Mouse (Mus musculus) stomach, embryonic 16.5 days (tissue): Measurements from ENCODE around the gene Aipl1. TPM values are rescaled to one million over a fixed set of nuclear protein-coding genes. Genes with fewer than 3 reads are reported as not detected.

Experiments
- ATAC-seq: fragments of 200-750 bp; cut with Nextera tagmentation; 2 replicates; pipeline ENCODE4 v1.8.0; 2017; ENCODE audit warnings: moderate number of reproducible peaks, moderate TSS enrichment; ENCODE audit not compliant: insufficient read depth, low FRiP score
- H3K27ac ChIP-seq: fragments of 300-500 bp; sonication (generic); 2 replicates; pipeline ENCODE4 v1.5.1; 2014; ENCODE audit warnings: low read length
- H3K27me3 ChIP-seq: fragments of 300-500 bp; sonication (generic); 2 replicates; pipeline ENCODE4 v1.6.1; 2014; ENCODE audit warnings: low read length, control low read depth, mixed read lengths; ENCODE audit not compliant: control insufficient read depth, insufficient read depth
- H3K36me3 ChIP-seq: fragments of 300-500 bp; sonication (generic); 2 replicates; pipeline ENCODE4 v1.6.1; 2014; ENCODE audit warnings: low read length; ENCODE audit not compliant: control insufficient read depth, insufficient read depth
- H3K4me1 ChIP-seq: fragments of 300-500 bp; sonication (generic); 2 replicates; pipeline ENCODE4 v1.6.1; 2014; ENCODE audit warnings: low read length, control low read depth, mixed read lengths; ENCODE audit not compliant: control insufficient read depth, insufficient read depth
- H3K4me2 ChIP-seq: fragments of 300-500 bp; sonication (generic); 2 replicates; pipeline ENCODE4 v1.6.1; 2014; ENCODE audit warnings: low read depth, low read length, mixed read lengths
- H3K4me3 ChIP-seq: fragments of 300-500 bp; sonication (generic); replicated peaks from 2 replicates; pipeline ENCODE4 v1.5.1; 2014; ENCODE audit warnings: mild to moderate bottlenecking, low read length
- H3K9ac ChIP-seq: fragments of 300-500 bp; sonication (generic); 2 replicates; pipeline ENCODE4 v1.6.1; 2014; ENCODE audit warnings: low read length
- H3K9me3 ChIP-seq: fragments of 300-500 bp; sonication (generic); replicated peaks from 2 replicates; pipeline ENCODE4 v1.6.1; 2016; ENCODE audit warnings: low read length, control low read depth; ENCODE audit not compliant: control insufficient read depth
- whole genome bisulfite sequencing: fragments of 180-500 bp; shearing (Covaris S2); extraction: QIAGEN DNeasy Blood & Tissue Kit; methylation state at CpG from one replicate; pipeline ENCODE4 v1.1.7; 2014; 5-methylcytosine and 5-hydroxymethylcytosine counted together
- polyA plus RNA-seq: library from polyadenylated mRNA; unstranded; fragments of >200 nt; fragmentation: Nextera tagmentation; extraction: Ambion mirVana; gene quantifications from 2 replicates; pipeline ENCODE4 v1.2.1, GENCODE M21; 2015

Gene Aipl1
- polyA plus RNA-seq, 1 experiment from 2014 or later = 0.22 TPM

DNA sequence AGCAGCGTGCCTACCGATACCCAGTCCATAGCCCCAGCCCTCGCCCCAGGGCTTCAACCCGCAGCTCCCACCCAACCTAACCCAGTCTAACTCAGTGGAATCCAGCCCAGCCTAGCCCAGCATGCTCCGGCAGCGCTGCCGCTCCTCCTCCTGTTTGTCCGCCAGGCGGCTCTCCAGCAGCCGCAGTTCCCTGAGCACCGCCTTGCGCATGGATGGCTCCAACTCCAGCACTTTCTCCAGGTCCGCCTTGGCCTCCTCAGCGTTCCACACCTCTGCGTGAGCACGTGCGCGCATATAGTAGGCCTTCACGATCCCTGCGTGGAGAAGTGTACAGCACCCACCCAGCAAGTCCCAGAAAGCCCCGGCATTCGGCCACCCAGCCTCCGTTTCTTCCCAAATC lies 8.2 kb downstream of the Aipl1 start:
- H3K9ac ChIP-seq = no peak overlapping the region
- peak; percentile 14; the same call in 1 of the 2 replicates for ATAC-seq
- WGBS = 17% methylated on average over 23 of the region's 23 CpGs
- H3K27me3 ChIP-seq = peaks cover 5% of the 10 kb centered on the region; the same call in 1 of the 2 replicates
- H3K27ac ChIP-seq = no peak overlapping the region
- no peaks in the 10 kb centered on the region for H3K36me3 ChIP-seq
- no peak overlapping the region for H3K4me3 ChIP-seq
- no peak overlapping the region; the same call in 1 of the 2 replicates for H3K4me2 ChIP-seq
- no peaks in the 10 kb centered on the region for H3K4me1 ChIP-seq
- no peaks in the 10 kb centered on the region for H3K9me3 ChIP-seq

DNA sequence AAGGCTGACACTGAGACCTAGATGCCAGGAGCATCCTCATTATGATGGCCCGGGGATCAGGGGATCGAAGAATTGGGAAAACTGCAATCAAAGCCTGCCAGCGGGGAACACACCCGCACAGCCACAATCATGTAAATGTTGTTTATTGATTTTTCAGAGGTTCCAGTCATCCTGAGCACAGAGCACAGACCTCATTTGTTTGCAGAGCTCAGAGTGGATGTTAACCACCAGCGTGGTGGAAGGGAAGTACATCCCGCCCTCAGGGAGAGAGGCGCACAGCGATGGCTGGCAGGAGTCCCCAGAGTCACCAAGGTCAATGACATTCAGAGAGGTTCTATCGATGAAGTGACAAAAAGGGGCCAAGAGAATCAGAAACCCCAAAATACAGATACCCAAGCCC lies 9.5 kb downstream of the Aipl1 start:
- no peaks in the 10 kb centered on the region for H3K9me3 ChIP-seq
- ATAC-seq = no peak
- no peak overlapping the region for H3K4me2 ChIP-seq
- no peak overlapping the region for H3K27ac ChIP-seq
- 63% methylated on average over 9 of the region's 9 CpGs for WGBS
- H3K9ac ChIP-seq = no peak overlapping the region
- H3K4me1 ChIP-seq = peaks cover 5% of the 10 kb centered on the region; the same call in 1 of the 2 replicates
- H3K27me3 ChIP-seq = peaks cover 5% of the 10 kb centered on the region; the same call in 1 of the 2 replicates
- H3K4me3 ChIP-seq = no peak overlapping the region
- H3K36me3 ChIP-seq = no peaks in the 10 kb centered on the region

DNA sequence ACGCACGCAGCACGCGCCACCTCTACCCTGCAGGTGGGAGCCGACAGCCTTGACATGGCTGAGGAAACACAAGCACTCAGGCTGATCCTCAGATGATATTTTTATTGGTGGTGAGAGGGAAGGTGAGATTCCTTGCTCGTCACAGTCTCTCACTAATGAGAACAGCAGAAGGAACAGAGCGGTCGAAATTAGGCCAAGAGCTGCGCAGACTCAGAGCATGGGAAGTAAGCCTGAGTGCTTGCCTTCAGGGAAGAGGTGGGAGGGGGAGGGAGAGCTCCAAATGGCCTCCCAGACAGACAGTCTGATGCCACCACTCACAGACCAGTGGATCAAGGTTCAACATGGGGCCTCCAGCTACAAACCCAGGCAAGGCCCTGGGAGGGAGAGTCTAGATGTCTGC lies 10.8 kb downstream of the Aipl1 start:
- H3K9me3 ChIP-seq = no peaks in the 10 kb centered on the region
- WGBS = 93% methylated on average over 9 of the region's 9 CpGs
- ATAC-seq = no peak
- H3K4me1 ChIP-seq = peaks cover 8% of the 10 kb centered on the region; the same call in 1 of the 2 replicates
- no peak overlapping the region for H3K4me2 ChIP-seq
- H3K36me3 ChIP-seq = no peaks in the 10 kb centered on the region
- H3K27me3 ChIP-seq = peaks cover 5% of the 10 kb centered on the region; the same call in 1 of the 2 replicates
- no peak overlapping the region for H3K9ac ChIP-seq
- no peak overlapping the region for H3K27ac ChIP-seq
- H3K4me3 ChIP-seq = no peak overlapping the region

DNA sequence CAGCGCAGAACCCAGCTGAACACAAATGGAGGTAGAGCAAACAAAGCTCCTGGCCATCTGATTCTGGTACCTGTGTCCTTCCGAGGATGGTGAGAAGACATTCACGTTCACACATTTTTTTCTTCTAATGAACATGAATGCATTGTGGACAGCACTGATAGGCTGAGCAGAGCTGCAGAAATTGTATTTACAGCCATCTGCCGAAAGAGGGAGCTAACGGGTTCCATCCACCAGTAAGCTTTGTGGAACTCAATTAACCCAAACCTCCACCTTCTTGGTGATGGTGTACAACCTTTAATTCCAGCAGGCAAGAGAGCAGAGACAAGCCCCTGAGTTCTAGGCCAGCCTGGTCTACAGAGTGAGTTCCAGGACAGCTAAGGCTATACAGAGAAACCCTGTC lies 11.5 kb downstream of the Aipl1 start:
- WGBS = 38% methylated on average over 5 of the region's 5 CpGs
- H3K4me1 ChIP-seq = peaks cover 8% of the 10 kb centered on the region; the same call in 1 of the 2 replicates
- no peak overlapping the region for H3K4me2 ChIP-seq
- ATAC-seq = no peak
- H3K9me3 ChIP-seq = no peaks in the 10 kb centered on the region
- H3K9ac ChIP-seq = no peak overlapping the region
- no peak overlapping the region for H3K4me3 ChIP-seq
- H3K36me3 ChIP-seq = no peaks in the 10 kb centered on the region
- peaks cover 5% of the 10 kb centered on the region; the same call in 1 of the 2 replicates for H3K27me3 ChIP-seq
- H3K27ac ChIP-seq = no peak overlapping the region

DNA sequence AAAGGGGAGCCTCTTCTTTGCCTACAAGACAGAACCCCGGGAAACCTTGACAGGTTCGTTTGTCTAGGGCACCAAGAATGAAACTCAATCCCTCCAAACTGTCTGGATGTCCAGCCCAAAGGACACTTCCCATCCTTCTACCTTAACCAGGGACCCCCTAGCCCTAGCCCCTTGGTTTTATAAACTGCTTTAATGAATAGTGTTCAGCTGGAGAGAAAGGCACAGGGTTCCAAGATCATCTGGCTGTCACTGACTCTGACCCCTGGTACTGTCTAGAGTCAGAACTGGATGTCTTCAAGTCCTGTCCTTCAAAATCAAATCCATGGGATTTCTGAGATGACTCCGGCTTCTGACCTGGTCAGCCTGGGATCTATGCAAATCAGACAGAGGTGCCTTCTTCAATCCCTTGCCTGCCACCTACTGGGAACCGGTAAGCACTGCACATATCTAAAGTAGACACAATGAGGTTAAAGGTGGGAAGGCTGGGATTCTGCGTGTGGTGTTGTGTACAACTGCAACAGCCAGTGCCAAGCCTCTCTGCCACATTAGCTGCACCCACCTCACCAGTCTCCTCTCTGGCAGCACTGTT lies 13.0 kb downstream of the Aipl1 start:
- Histone ChIP-seq H3K4me3 (no peak overlapping the region), H3K9me3 (no peaks in the 10 kb centered on the region), H3K36me3 (no peaks in the 10 kb centered on the region), H3K27me3 (no peaks in the 10 kb centered on the region; the same call in 1 of the 2 replicates), H3K9ac (no peak overlapping the region), H3K4me1 (peaks cover 8% of the 10 kb centered on the region; the same call in 1 of the 2 replicates), H3K27ac (no peak overlapping the region), H3K4me2 (no peak overlapping the region)
- 18% methylated on average over 5 of the region's 5 CpGs for WGBS
- 0 out of 2 replicates have a peak, but pooled peaks have one; percentile 11 for ATAC-seq

GRCm38 (mm10) chr11:72023581-72023980 lies 13.7 kb downstream of the Aipl1 start:
- H3K9me3 ChIP-seq = no peaks in the 10 kb centered on the region
- no peak overlapping the region for H3K9ac ChIP-seq
- no peak overlapping the region for H3K4me2 ChIP-seq
- no peak for ATAC-seq
- peaks cover 8% of the 10 kb centered on the region; the same call in 1 of the 2 replicates for H3K4me1 ChIP-seq
- 29% methylated on average over 9 of the region's 10 CpGs for whole genome bisulfite sequencing
- no peak overlapping the region for H3K27ac ChIP-seq
- no peaks in the 10 kb centered on the region for H3K36me3 ChIP-seq
- H3K4me3 ChIP-seq = no peak overlapping the region
- no peaks in the 10 kb centered on the region for H3K27me3 ChIP-seq

DNA sequence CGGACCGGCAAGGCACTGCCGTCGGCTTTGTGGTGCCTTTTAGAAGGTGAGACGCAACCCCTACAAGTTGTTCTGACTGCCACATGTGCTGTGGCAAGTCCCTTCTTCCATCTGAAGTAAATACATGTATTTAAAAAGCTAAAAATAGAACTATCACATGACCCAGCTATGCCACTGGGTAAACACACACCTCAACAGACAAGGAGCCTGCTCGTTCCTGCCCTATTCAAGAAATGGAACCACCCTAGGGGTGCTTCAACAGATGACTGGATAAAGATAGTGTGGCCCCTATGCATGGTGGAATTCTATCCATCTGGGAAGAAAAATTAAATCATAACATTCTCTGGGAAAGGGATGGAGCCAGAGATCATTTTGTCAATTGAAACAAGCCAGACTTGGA lies 14.5 kb downstream of the Aipl1 start:
- 63% methylated on average over 6 of the region's 6 CpGs for WGBS
- H3K9ac ChIP-seq = no peak overlapping the region
- no peak overlapping the region for H3K4me2 ChIP-seq
- no peaks in the 10 kb centered on the region for H3K9me3 ChIP-seq
- H3K27ac ChIP-seq = peak overlapping the region; percentile 55
- H3K4me3 ChIP-seq = no peak overlapping the region
- no peaks in the 10 kb centered on the region for H3K36me3 ChIP-seq
- H3K27me3 ChIP-seq = no peaks in the 10 kb centered on the region
- peak; percentile 65; the same call in 1 of the 2 replicates for ATAC-seq
- peaks cover 8% of the 10 kb centered on the region; the same call in 1 of the 2 replicates for H3K4me1 ChIP-seq

- H3K4me3 ChIP-seq = no peak overlapping the region
- H3K9ac ChIP-seq = no peak overlapping the region
- H3K27me3 ChIP-seq = no peaks in the 10 kb centered on the region
- no peaks in the 10 kb centered on the region for H3K9me3 ChIP-seq
- no peak overlapping the region for H3K27ac ChIP-seq
- no peak overlapping the region for H3K4me2 ChIP-seq
- no peaks in the 10 kb centered on the region for H3K36me3 ChIP-seq
- 52% methylated on average over 4 of the region's 4 CpGs for WGBS
- no peak for ATAC-seq
- peaks cover 8% of the 10 kb centered on the region; the same call in 1 of the 2 replicates for H3K4me1 ChIP-seq
Observed at GRCm38 (mm10) chr11:72021015-72021414, 16.3 kb downstream of the Aipl1 start.

GRCm38 (mm10) chr11:72017253-72017601 lies 20.1 kb downstream of the Aipl1 start:
- H3K27ac ChIP-seq = no peak overlapping the region
- H3K9ac ChIP-seq = no peak overlapping the region
- no peak for ATAC-seq
- H3K36me3 ChIP-seq = no peaks in the 10 kb centered on the region
- WGBS = 73% methylated on average over 9 of the region's 9 CpGs
- no peaks in the 10 kb centered on the region for H3K27me3 ChIP-seq
- H3K4me2 ChIP-seq = no peak overlapping the region
- H3K4me3 ChIP-seq = no peak overlapping the region
- H3K9me3 ChIP-seq = no peaks in the 10 kb centered on the region
- peaks cover 2% of the 10 kb centered on the region; the same call in 1 of the 2 replicates for H3K4me1 ChIP-seq
